13 mouse cellular contexts compared by ENCODE assay signal in the genomic region with DNA sequence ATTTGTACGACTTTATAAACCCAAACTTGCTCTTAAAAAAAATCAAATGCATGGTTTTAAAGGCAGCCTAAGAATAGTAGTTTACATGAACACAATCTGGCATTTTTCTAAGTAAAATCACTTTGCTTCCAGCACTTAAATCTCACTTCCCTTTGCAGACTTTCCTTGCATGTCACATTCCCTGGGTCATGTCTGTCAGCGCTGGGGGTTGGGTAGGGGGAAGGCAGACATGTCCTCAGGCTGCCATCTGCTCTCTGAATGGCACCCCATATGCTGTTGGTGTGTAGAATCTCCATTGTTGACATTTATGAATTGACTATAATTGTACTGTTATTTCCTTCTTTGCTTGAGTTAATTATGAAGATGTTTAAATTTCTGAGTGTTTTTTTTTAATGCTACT.
DNase-seq lines count a peak whose midpoint lies in the region; ATAC-seq lines count a peak whose summit lies in the region.
"Had no signal": no experiment of that assay in that cellular context is flagged by ENCODE, and none has a peak within 500 bp of the region (broad histone marks: within the 10 kb centered on the region; RNA-seq: fewer than 3 reads in every experiment).

No protein-coding gene starts in this region.

- no peak overlapping the region for H3K4me2 ChIP-seq in hindbrain, embryonic 14.5 days (replicated peaks)
- no peak overlapping the region for H3K4me2 ChIP-seq in hindbrain, embryonic 16.5 days (ENCODE audit: low read length)
- H3K4me2 ChIP-seq: limb, embryonic 13.5 days; stomach, embryonic 15.5 days had no signal

- ATAC-seq in hindbrain, embryonic 14.5 days (ENCODE audit: low FRiP score): no peak
- ATAC-seq in hindbrain, embryonic 16.5 days: peak; percentile 61; the same call in 1 of the 2 replicates

- no peak overlapping the region for H3K4me3 ChIP-seq in hindbrain, embryonic 10.5 days
- H3K4me3 ChIP-seq in hindbrain, embryonic 14.5 days (replicated peaks; ENCODE audit: low read length): no peak overlapping the region
- H3K4me3 ChIP-seq in hindbrain, embryonic 16.5 days (ENCODE audit: low read length): no peak overlapping the region
- H3K4me3 ChIP-seq: limb, embryonic 13.5 days; stomach, embryonic 15.5 days had no signal

- intact Hi-C loops in left cerebral cortex, postnatal 14 days (cut with DNase I): no loop called here

- 72% methylated on average over 2 of the region's 2 CpGs for WGBS in hindbrain, embryonic 10.5 days
- 64% methylated on average over 2 of the region's 2 CpGs for WGBS in hindbrain, embryonic 14.5 days
- WGBS in hindbrain, embryonic 16.5 days: 55% methylated on average over 2 of the region's 2 CpGs

- no peak overlapping the region for H3K27ac ChIP-seq in hindbrain, embryonic 10.5 days
- no peak overlapping the region for H3K27ac ChIP-seq in hindbrain, embryonic 14.5 days
- no peak overlapping the region for H3K27ac ChIP-seq in hindbrain, embryonic 16.5 days (ENCODE audit: low read depth, low read length)
- H3K27ac ChIP-seq: limb, embryonic 13.5 days; stomach, embryonic 15.5 days had no signal

- no peaks in the 10 kb centered on the region for H3K27me3 ChIP-seq in hindbrain, embryonic 10.5 days (ENCODE audit: insufficient read depth, poor library complexity, severe bottlenecking)
- no peaks in the 10 kb centered on the region for H3K27me3 ChIP-seq in hindbrain, embryonic 14.5 days (ENCODE audit: control insufficient read depth, insufficient read depth, low read length)
- no peaks in the 10 kb centered on the region for H3K27me3 ChIP-seq in hindbrain, embryonic 16.5 days (replicated peaks; ENCODE audit: control insufficient read depth, insufficient read depth, low read length)
- H3K27me3 ChIP-seq: limb, embryonic 13.5 days; stomach, embryonic 15.5 days had no signal

- 0 out of 2 replicates have a peak, but pooled peaks cover 2% of the 10 kb centered on the region for H3K4me1 ChIP-seq in hindbrain, embryonic 10.5 days (replicated peaks)
- peaks cover 2% of the 10 kb centered on the region; the same call in 1 of the 2 replicates for H3K4me1 ChIP-seq in hindbrain, embryonic 14.5 days (replicated peaks; ENCODE audit: control insufficient read depth, insufficient read depth, low read length)
- H3K4me1 ChIP-seq in hindbrain, embryonic 16.5 days (ENCODE audit: control insufficient read depth, insufficient read depth, low read depth, low read length): no peaks in the 10 kb centered on the region
- H3K4me1 ChIP-seq: limb, embryonic 13.5 days; stomach, embryonic 15.5 days had no signal

- H3K9me3 ChIP-seq in hindbrain, embryonic 10.5 days: no peaks in the 10 kb centered on the region
- H3K9me3 ChIP-seq in hindbrain, embryonic 14.5 days (ENCODE audit: control insufficient read depth, low read length): no peaks in the 10 kb centered on the region
- no peaks in the 10 kb centered on the region for H3K9me3 ChIP-seq in hindbrain, embryonic 16.5 days (ENCODE audit: control insufficient read depth, low read length)
- H3K9me3 ChIP-seq: limb, embryonic 13.5 days; stomach, embryonic 15.5 days had no signal

- no peaks in the 10 kb centered on the region for H3K36me3 ChIP-seq in hindbrain, embryonic 10.5 days
- H3K36me3 ChIP-seq in hindbrain, embryonic 14.5 days (replicated peaks; ENCODE audit: control insufficient read depth, insufficient read depth): no peaks in the 10 kb centered on the region
- no peaks in the 10 kb centered on the region for H3K36me3 ChIP-seq in hindbrain, embryonic 16.5 days (ENCODE audit: control insufficient read depth, insufficient read depth, low read length)
- H3K36me3 ChIP-seq: limb, embryonic 13.5 days; stomach, embryonic 15.5 days had no signal

- DNase-seq in hindbrain, embryonic 10.5 days (ENCODE audit: low spot score): peak; percentile 27
- no peak for DNase-seq in hindbrain, embryonic 14.5 days (ENCODE audit: low spot score)
- peak; percentile 78 for DNase-seq in brain, embryonic 18.5 days (ENCODE audit: low read depth, low spot score)
- DNase-seq in left cerebral cortex, postnatal 14 days (ENCODE audit: low spot score in 2 of 2): peak; percentile 15 to 25
- DNase-seq in kidney, postnatal 36 days: no peak
- DNase-seq in cerebellum, adult 9-11 months: no peak
- no peak for DNase-seq in cerebellum, postnatal 4 days (ENCODE audit: low spot score in 2 of 2)
- DNase-seq: adrenal gland, adult 8-10 months; kidney, postnatal 14 days; lung, adult 2 months had no signal

- no peak overlapping the region for H3K9ac ChIP-seq in hindbrain, embryonic 14.5 days
- no peak overlapping the region for H3K9ac ChIP-seq in hindbrain, embryonic 16.5 days (ENCODE audit: low read depth, low read length)
- H3K9ac ChIP-seq: limb, embryonic 13.5 days; stomach, embryonic 15.5 days had no signal

Comparison
In these comparisons a context has a peak if more than half of its experiments do, and no peak if none do; other contexts are left out.
1. DNase-seq: peak in hindbrain, embryonic 10.5 days (single experiment), brain, embryonic 18.5 days (single experiment) and left cerebral cortex, postnatal 14 days (2 of 2); none in hindbrain, embryonic 14.5 days (single experiment), kidney, postnatal 36 days (0 of 2), cerebellum, adult 9-11 months (single experiment) and cerebellum, postnatal 4 days (0 of 2).